Mouse (Mus musculus) gastrocnemius, postnatal 14 days (tissue): ENCODE results near the gene Rragd. TPM values are rescaled to one million over a fixed set of nuclear protein-coding genes. Genes with fewer than 3 reads are reported as not detected.
A peak's percentile ranks its signal among the peaks of the same experiment; 100 is the strongest.

ENCODE experiments used
- DNase-seq: peaks from one replicate; pipeline ENCODE4 v3.0.0; 2021; ENCODE audit warnings: mixed read lengths
- intact Hi-C: fragments of 180-260 bp; cut with DNase I; formaldehyde crosslinking; loops from one replicate; pipeline ENCODE4 v1.15.1; 2025; ENCODE audit warnings: low total_unique reads
- total RNA-seq, 2 experiments: library from RNA; stranded (reverse); gene quantifications; 2 replicates each; pipeline ENCODE4 v1.2.3; 2021

The Rragd gene
- total RNA-seq, 2 experiments from 2014 or later = 84.1 to 84.5 TPM

GRCm38 (mm10) chr4:33030264-33031194 is 47.7 kb downstream of the Rragd start:
- intact Hi-C loops = no loop called here
- peak; percentile 41 for DNase-seq

GRCm38 (mm10) chr4:33031195-33031960 is 48.5 kb downstream of the Rragd start, which contains the start of gene Ube2j1:
TSS of gene Ube2j1 (plus strand) at chr4:33031416.
- intact Hi-C loops = no loop called here
- DNase-seq = peak; percentile 93

GRCm38 (mm10) chr4:33032045-33032444 is 49.2 kb downstream of the Rragd start:
- no peak for DNase-seq
- intact Hi-C loops = no loop called here

- intact Hi-C loops = no loop called here
- DNase-seq = no peak
Measured at GRCm38 (mm10) chr4:33033515-33033914, 50.7 kb downstream of the Rragd start.

- intact Hi-C loops = no loop called here
- DNase-seq = no peak
Measured at GRCm38 (mm10) chr4:33039826-33040225, 57.0 kb downstream of the Rragd start.

- DNase-seq = no peak
- intact Hi-C loops = no loop called here
Measured at GRCm38 (mm10) chr4:33049601-33050000, 66.8 kb downstream of the Rragd start.

GRCm38 (mm10) chr4:33052055-33052454 is 69.2 kb downstream of the Rragd start:
- no peak for DNase-seq

GRCm38 (mm10) chr4:33052650-33053049 is 69.8 kb downstream of the Rragd start:
- DNase-seq = no peak
- intact Hi-C loops = no loop called here

More at GRCm38 (mm10) chr4:33052055-33052454, 69.2 kb downstream of the Rragd start:
- intact Hi-C loops = no loop called here

GRCm38 (mm10) chr4:33054426-33054825 is 71.6 kb downstream of the Rragd start:
- intact Hi-C loops = no loop called here

GRCm38 (mm10) chr4:33056317-33056716 is 73.5 kb downstream of the Rragd start:
- DNase-seq = no peak
- intact Hi-C loops = no loop called here

More at GRCm38 (mm10) chr4:33054426-33054825, 71.6 kb downstream of the Rragd start:
- no peak for DNase-seq

GRCm38 (mm10) chr4:33057890-33058687 is 75.3 kb downstream of the Rragd start:
- intact Hi-C loops = no loop called here
- DNase-seq = peak; percentile 81

GRCm38 (mm10) chr4:33061158-33061557 is 78.3 kb downstream of the Rragd start:
- DNase-seq = no peak
- intact Hi-C loops = no loop called here

GRCm38 (mm10) chr4:33062981-33063380 is 80.1 kb downstream of the Rragd start, which contains the start of gene Gabrr2:
TSS of gene Gabrr2 (plus strand) at chr4:33062999.
- intact Hi-C loops = no loop called here
- DNase-seq = peak; percentile 63

GRCm38 (mm10) chr4:33064986-33065385 is 82.1 kb downstream of the Rragd start:
- intact Hi-C loops = no loop called here
- DNase-seq = no peak

GRCm38 (mm10) chr4:33066223-33066960 is 83.6 kb downstream of the Rragd start:
- DNase-seq = no peak
- intact Hi-C loops = no loop called here

- no peak for DNase-seq
- intact Hi-C loops = no loop called here
Measured at GRCm38 (mm10) chr4:33067331-33067730, 84.5 kb downstream of the Rragd start.

GRCm38 (mm10) chr4:33067826-33068225 is 85.0 kb downstream of the Rragd start:
- DNase-seq = no peak
- intact Hi-C loops = no loop called here

- DNase-seq = no peak
- intact Hi-C loops = no loop called here
Measured at GRCm38 (mm10) chr4:33068894-33069293, 86.1 kb downstream of the Rragd start.

GRCm38 (mm10) chr4:33070326-33070725 is 87.5 kb downstream of the Rragd start:
- DNase-seq = no peak
- intact Hi-C loops = no loop called here
